Mouse (Mus musculus) layer of hippocampus, adult 11-12 months (tissue): ENCODE measurements around the gene Decr2.
"Not testable (repeated sequence)": the region's sequence is repeated elsewhere in the genome, so short reads cannot be mapped to it uniquely, and the experiment has no call there.

Experiments
- DNase-seq: peaks from one replicate; pipeline ENCODE4 v3.0.0; 2022; ENCODE audit warnings: low spot score

The Decr2 gene

GRCm38 (mm10) chr17:26057787-26058567, 32.2 kb downstream of the Decr2 start:
- no peak for DNase-seq

- peak; percentile 34 for DNase-seq
These were observed 32.9 kb downstream of the Decr2 start for GRCm38 (mm10) chr17:26057278-26057677.

- no peak for DNase-seq
These were observed 35.0 kb downstream of the Decr2 start for GRCm38 (mm10) chr17:26055164-26055563.

DNA sequence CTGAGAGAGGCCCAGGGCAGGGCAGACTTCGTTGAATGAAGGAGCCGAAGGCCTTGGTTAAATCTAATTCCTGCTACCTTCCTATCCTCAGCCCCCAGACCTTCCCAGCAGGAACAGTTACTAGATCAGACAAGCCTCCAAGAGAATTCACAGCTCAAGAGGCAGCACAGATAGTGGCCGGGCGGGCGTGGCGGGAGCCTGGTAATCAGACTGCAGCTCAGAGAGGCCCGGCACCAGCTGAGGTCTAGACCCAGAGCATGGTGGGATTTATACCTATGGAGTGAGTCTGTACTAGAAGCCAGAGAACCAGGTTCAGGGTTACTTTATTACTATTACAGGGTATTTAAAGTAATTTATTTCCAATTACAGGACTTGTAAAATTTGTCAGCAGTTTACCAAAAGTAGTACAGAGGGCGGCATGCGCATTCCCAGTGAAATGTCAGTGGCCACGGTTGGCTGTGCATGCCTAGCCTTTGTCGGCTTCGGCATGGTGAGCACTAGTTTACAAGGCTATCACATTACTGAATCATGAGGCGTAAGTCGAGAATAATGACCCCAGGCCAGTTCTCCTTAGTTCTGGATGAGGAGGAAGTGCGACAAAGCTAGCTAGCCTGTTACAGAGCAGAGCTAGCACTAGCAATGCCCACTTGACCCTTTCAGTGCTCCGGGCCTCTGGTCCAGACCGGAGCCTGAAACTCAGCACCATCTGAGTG, 35.8 kb downstream of the Decr2 start:
- no peak for DNase-seq

- no peak for DNase-seq
These were observed 37.4 kb downstream of the Decr2 start for GRCm38 (mm10) chr17:26052706-26053105.

- no peak for DNase-seq
These were observed 38.1 kb downstream of the Decr2 start for GRCm38 (mm10) chr17:26052074-26052473.

- no peak for DNase-seq
These were observed 42.0 kb downstream of the Decr2 start for GRCm38 (mm10) chr17:26048118-26048517.

GRCm38 (mm10) chr17:26046253-26046997, 43.7 kb downstream of the Decr2 start:
- peak; percentile 48 for DNase-seq

DNA sequence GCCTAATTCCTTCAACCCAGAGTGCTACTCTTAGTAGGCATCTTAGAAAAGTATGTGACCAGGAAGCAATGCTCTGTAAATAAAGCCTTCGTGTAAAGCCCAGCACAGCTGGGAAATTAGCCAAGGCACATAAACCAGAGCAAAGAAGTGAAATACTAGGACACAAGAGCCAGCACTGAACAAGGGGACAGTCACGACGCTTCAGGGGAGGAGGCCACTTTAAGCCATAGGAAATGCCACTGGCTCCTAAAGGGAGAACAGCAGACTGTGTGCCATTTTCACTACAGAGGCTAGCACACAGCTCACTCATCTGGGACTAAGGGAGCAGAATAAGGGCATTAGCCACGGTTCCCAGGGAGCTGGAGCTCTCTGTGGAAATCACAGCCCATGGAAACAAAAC, 44.9 kb downstream of the Decr2 start:
- DNase-seq: no peak

- peak; percentile 87 for DNase-seq
These were observed 46.9 kb downstream of the Decr2 start for GRCm38 (mm10) chr17:26043249-26043636.

GRCm38 (mm10) chr17:26042599-26043248, 47.4 kb downstream of the Decr2 start:
- no peak for DNase-seq

DNA sequence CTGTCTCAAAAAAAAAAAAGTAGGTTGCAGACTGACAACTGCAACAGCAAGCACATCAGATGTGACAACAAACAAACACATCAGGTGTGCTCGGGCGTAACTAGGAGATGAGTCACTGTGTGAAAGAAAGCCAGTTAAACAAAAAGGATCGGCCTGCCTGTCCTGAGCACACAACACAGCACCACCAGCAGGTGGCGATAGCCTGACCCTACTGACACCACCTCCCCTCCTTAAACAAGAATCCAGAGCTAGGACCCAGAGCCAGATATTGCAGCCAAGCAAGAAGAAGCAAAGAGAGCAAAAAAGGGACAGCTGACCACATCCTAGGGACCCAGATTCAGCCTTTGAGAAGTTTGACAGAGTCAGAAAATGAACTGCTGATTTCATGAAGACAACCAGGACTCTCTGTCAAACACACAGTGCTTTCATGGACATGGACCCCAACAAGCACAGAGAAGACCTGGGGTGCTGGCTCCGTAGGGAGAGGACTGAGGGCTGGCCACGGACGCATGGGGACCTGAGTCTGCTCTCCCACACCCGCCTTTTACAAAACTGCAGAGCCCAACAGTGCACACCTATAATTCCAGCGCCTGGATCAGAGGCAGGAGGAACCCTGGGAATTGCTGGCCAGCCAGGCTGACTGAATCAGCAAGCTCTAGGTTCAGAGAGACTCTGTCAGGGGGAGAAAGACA, 48.9 kb downstream of the Decr2 start:
- DNase-seq: peak; percentile 70

DNA sequence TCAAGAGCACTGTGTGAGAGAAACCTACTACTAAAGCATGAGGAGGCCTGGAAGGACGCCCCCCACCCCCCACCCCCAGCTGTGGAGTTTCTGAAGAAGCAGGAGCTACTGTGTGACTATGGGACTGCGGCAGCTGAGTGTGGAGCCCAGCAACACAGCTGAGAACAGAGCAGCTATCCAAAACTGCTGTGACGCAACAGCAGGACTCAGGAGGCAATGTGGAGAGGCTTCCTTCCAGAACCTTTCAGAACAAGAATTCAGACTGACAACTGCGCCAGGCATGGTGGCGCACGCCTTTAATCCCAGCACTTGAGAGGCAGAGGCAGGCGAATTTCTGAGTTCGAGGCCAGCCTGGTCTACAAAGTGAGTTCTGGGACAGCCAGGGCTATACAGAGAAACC, 49.4 kb downstream of the Decr2 start:
- DNase-seq: not testable (repeated sequence)

DNA sequence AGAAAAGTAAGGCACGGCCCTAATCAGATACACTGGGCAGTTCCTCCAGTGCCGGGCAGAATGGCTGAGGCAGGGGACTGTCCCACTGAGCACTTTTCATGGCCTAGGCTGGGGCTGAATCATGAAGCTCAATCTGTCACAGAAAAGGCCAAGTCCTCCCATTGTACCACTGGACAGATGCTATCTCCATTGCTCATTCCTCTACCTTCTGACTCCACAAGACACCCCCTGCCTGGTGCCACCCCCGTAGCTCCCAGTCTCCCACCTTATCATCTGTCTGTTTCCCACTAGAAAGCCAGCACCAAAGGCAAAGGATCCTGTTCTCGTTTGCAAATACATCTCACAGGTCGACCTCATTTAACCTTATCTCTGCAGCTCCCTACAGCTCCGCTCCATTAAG, 58.1 kb downstream of the Decr2 start:
- no peak for DNase-seq

- DNase-seq: no peak
These were observed 58.6 kb downstream of the Decr2 start for GRCm38 (mm10) chr17:26031583-26031982.
